Mouse (Mus musculus) megakaryocyte, embryonic 14.5 days (primary cell): Measurements from ENCODE around the gene Tnnc2.

ENCODE experiments used
- FLI1 ChIP-seq: IDR thresholded peaks from 2 replicates; pipeline ENCODE4 v1.6.1; 2012; ENCODE audit warnings: low read length, inconsistent platforms, mixed read lengths
- GATA1 ChIP-seq: IDR thresholded peaks from 3 replicates; pipeline ENCODE4 v1.6.1; 2012; ENCODE audit warnings: mixed read lengths, low read length, inconsistent platforms, borderline replicate concordance

DNA sequence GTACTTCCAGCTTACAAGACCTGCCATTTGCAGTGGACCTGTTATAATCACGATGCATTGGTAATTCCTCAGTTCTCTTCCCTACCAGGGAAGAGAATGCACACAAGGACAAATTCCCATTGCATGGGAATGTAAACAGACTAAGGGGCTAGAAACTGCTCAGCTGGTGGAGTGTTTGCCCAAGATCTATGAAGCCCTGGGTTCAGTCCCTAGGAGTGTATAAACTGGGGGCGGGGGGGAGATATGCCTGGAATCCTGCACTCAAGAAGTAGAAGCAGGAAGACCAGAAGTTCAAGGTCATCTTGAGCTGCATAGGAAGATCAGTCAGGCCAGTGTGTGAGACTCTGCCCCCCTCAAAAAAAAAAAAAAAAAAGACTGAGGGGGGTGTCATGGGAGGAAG is 46.5 kb downstream of the Tnnc2 start:
- TF ChIP-seq GATA1 (no peak), FLI1 (no peak)
